Mouse (Mus musculus): ENCODE data around the gene Cers3.

Cers3 gene

GRCm38 (mm10) chr7:66840008-66840719, 96.9 kb downstream of the Cers3 start:
- in situ Hi-C loops (cut with MboI, MseI): no loop called here

- in situ Hi-C loops (cut with MboI, MseI): no loop called here
These were observed 97.9 kb downstream of the Cers3 start for GRCm38 (mm10) chr7:66841165-66841564.

- in situ Hi-C loops (cut with MboI, MseI): no loop called here
These were observed 98.7 kb downstream of the Cers3 start for GRCm38 (mm10) chr7:66842021-66842420.

- in situ Hi-C loops (cut with MboI, MseI): no loop called here
These were observed 100.5 kb downstream of the Cers3 start for GRCm38 (mm10) chr7:66843846-66844245.

GRCm38 (mm10) chr7:66846582-66846981, 103.3 kb downstream of the Cers3 start:
- in situ Hi-C loops (cut with MboI, MseI): no loop called here

- in situ Hi-C loops (cut with MboI, MseI): no loop called here
These were observed 104.0 kb downstream of the Cers3 start for GRCm38 (mm10) chr7:66847299-66847698.

- in situ Hi-C loops (cut with MboI, MseI): no loop called here
These were observed 106.0 kb downstream of the Cers3 start for GRCm38 (mm10) chr7:66849316-66849715.

- in situ Hi-C loops (cut with MboI, MseI): no loop called here
These were observed 108.9 kb downstream of the Cers3 start for GRCm38 (mm10) chr7:66852164-66852563.

GRCm38 (mm10) chr7:66857610-66858009, 114.3 kb downstream of the Cers3 start:
- in situ Hi-C loops (cut with MboI, MseI): no loop called here

GRCm38 (mm10) chr7:66858247-66859075, 115.2 kb downstream of the Cers3 start:
- in situ Hi-C loops (cut with MboI, MseI): no loop called here

- in situ Hi-C loops (cut with MboI, MseI): no loop called here
These were observed 115.9 kb downstream of the Cers3 start for GRCm38 (mm10) chr7:66859220-66859619.

GRCm38 (mm10) chr7:66866944-66867718, 123.8 kb downstream of the Cers3 start:
- in situ Hi-C loops (cut with MboI, MseI): no loop called here

GRCm38 (mm10) chr7:66867719-66868501, 124.6 kb downstream of the Cers3 start:
- in situ Hi-C loops (cut with MboI, MseI): no loop called here

GRCm38 (mm10) chr7:66871520-66871919, 128.2 kb downstream of the Cers3 start:
- in situ Hi-C loops (cut with MboI, MseI): no loop called here

GRCm38 (mm10) chr7:66871940-66872511, 128.7 kb downstream of the Cers3 start:
- in situ Hi-C loops (cut with MboI, MseI): no loop called here

GRCm38 (mm10) chr7:66873235-66873634, 129.9 kb downstream of the Cers3 start:
- in situ Hi-C loops (cut with MboI, MseI): no loop called here
